Mouse (Mus musculus) cerebellum, postnatal 14 days (tissue): Measurements from ENCODE around the gene Ackr4.
A peak's percentile ranks its signal among the peaks of the same experiment; 100 is the strongest.

ENCODE experiments used
- DNase-seq, 2 experiments: peaks; one replicate each; pipeline ENCODE4 v3.0.0; 2021; ENCODE audit warnings: mixed read lengths in 2 of 2

Ackr4 gene

GRCm38 (mm10) chr9:104104986-104105385 is 21.7 kb downstream of the Ackr4 start:
- no peak for DNase-seq

GRCm38 (mm10) chr9:104102901-104103300 is 23.8 kb downstream of the Ackr4 start:
- no peak for DNase-seq

GRCm38 (mm10) chr9:104102301-104102700 is 24.4 kb downstream of the Ackr4 start:
- no peak for DNase-seq

GRCm38 (mm10) chr9:104101458-104101857 is 25.3 kb downstream of the Ackr4 start:
- DNase-seq: no peak

GRCm38 (mm10) chr9:104100822-104101221 is 25.9 kb downstream of the Ackr4 start:
- no peak for DNase-seq

GRCm38 (mm10) chr9:104099060-104099459 is 27.7 kb downstream of the Ackr4 start:
- DNase-seq: peak in 1 of 2 experiments; percentile 6

GRCm38 (mm10) chr9:104098256-104098655 is 28.5 kb downstream of the Ackr4 start:
- no peak for DNase-seq

- DNase-seq: no peak
These were observed 33.8 kb downstream of the Ackr4 start for GRCm38 (mm10) chr9:104092945-104093344.

- DNase-seq: no peak
These were observed 38.2 kb downstream of the Ackr4 start for GRCm38 (mm10) chr9:104088555-104088954.

GRCm38 (mm10) chr9:104085730-104086429 is 40.9 kb downstream of the Ackr4 start:
- DNase-seq: no peak

- no peak for DNase-seq
These were observed 46.7 kb downstream of the Ackr4 start for GRCm38 (mm10) chr9:104080038-104080437.

GRCm38 (mm10) chr9:104079379-104079778 is 47.4 kb downstream of the Ackr4 start:
- DNase-seq: peak; percentile 23 to 57

- no peak for DNase-seq
These were observed 48.0 kb downstream of the Ackr4 start for GRCm38 (mm10) chr9:104078780-104079179.

GRCm38 (mm10) chr9:104075808-104076207 is 50.9 kb downstream of the Ackr4 start:
- DNase-seq: no peak

GRCm38 (mm10) chr9:104070863-104071604 is 55.7 kb downstream of the Ackr4 start:
- no peak for DNase-seq

- no peak for DNase-seq
These were observed 56.5 kb downstream of the Ackr4 start for GRCm38 (mm10) chr9:104070241-104070640.

GRCm38 (mm10) chr9:104064571-104064970 is 62.2 kb downstream of the Ackr4 start:
- no peak for DNase-seq

- peak; percentile 89 to 93 for DNase-seq
These were observed 63.3 kb downstream of the Ackr4 start, which contains the start of gene Acad11 for GRCm38 (mm10) chr9:104063244-104063961. Gene Acad11, plus strand, starts transcription at chr9:104063377.

GRCm38 (mm10) chr9:104062430-104063243 is 64.1 kb downstream of the Ackr4 start, which contains the start of gene Uba5:
Gene Uba5, minus strand, starts transcription at chr9:104063134.
- peak in 1 of 2 experiments; percentile 85 for DNase-seq

GRCm38 (mm10) chr9:104051028-104051427 is 75.7 kb downstream of the Ackr4 start:
- no peak for DNase-seq

GRCm38 (mm10) chr9:104043676-104044075 is 83.1 kb downstream of the Ackr4 start:
- DNase-seq: no peak

GRCm38 (mm10) chr9:104040362-104040761 is 86.4 kb downstream of the Ackr4 start, which contains the start of gene Gm28305:
Gene Gm28305, plus strand, starts transcription at chr9:104040662.
- DNase-seq: no peak
